Mouse (Mus musculus) thymus, adult 2 months (tissue): ENCODE measurements at regions not wholly inside any gene's neighbourhood (a gene's known extent, or its start where the extent isn't known, plus 50 kb on each side); places are given as distances from the start of the nearest gene placed in this dataset.

Experiments
- CTCF ChIP-seq: fragments of 200-500 bp; IDR thresholded peaks from 2 replicates; pipeline ENCODE4 v1.5.1; 2012; ENCODE audit warnings: mild to moderate bottlenecking, control low read depth, low read length, moderate library complexity, borderline replicate concordance; ENCODE audit not compliant: control insufficient read depth, poor library complexity, insufficient read depth; ENCODE audit errors: extremely low read depth
- POLR2A ChIP-seq: fragments of 200-500 bp; IDR thresholded peaks from 2 replicates; pipeline ENCODE4 v1.6.1; 2012; ENCODE audit warnings: mild to moderate bottlenecking, low read length, control low read depth, moderate library complexity; ENCODE audit not compliant: control insufficient read depth, poor library complexity, insufficient read depth; ENCODE audit errors: extremely low read depth

DNA sequence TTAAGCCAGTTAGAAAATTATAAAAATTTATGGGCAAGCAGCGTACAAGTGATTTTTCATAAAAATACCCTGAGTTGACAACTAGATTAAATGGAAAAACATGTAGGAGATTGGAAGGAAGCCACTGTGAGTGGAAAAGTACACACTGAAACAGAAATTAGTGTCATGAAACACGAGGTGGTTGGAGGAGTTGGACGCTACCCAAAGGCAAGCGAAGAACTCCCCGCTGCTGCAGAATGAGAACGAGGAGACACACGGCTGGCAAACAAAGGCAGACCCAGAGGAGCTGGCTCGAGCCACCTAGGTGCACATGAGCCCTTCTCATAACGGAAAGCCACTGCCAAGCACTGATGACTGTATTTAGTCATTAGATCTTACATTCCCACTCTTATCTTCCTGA, 65.7 kb upstream of the 1810046K07Rik start:
- TF ChIP-seq CTCF (no peak), POLR2A (no peak)
